Mouse (Mus musculus) liver, postnatal 0 days (tissue): ENCODE measurements around the gene Ipo4.

Experiments used
- CTCF ChIP-seq: sonication (generic); IDR thresholded peaks from 2 replicates; pipeline ENCODE4 v1.5.1; 2016; ENCODE audit warnings: antibody characterized with exemption, low read depth
- EP300 ChIP-seq: IDR thresholded peaks from 2 replicates; pipeline ENCODE4 v1.6.1; 2016; ENCODE audit warnings: antibody characterized with exemption, low read depth, mild to moderate bottlenecking

DNA sequence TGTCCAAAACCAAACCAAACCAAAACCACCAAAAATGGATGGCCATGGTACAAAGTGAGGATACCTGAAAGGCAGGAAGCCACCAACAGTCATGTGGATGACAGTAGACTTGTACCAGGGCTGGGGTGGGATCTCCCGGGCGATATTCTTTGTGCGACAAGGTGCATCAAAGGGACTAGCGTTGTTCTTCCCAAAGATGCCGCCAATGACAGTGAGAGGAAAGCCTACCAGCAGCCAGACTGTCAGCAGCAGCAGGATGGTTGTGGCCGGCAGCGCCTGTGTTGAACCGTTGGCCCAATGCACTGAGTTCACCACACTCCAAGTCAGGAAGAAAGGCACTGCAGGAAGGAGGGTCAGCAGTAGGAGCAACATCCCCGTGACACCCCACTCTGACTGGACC is 2.0 kb upstream of the Ipo4 start, which contains the start of gene Gm49378:
- TF ChIP-seq EP300 = no peak
- TF ChIP-seq CTCF = no peak
